Mouse (Mus musculus): ENCODE results near the gene Myo1d.

GRCm38 (mm10) chr11:80818060-80818697, 38.4 kb upstream of the Myo1d start:
- TF ChIP-seq CTCF (IDR thresholded peaks at IDR 0.05) (peak; percentile 97), EP300 (IDR thresholded peaks at IDR 0.05) (peak; percentile 96)
